11 mouse cellular contexts compared by ENCODE assay signal in the genomic region with DNA sequence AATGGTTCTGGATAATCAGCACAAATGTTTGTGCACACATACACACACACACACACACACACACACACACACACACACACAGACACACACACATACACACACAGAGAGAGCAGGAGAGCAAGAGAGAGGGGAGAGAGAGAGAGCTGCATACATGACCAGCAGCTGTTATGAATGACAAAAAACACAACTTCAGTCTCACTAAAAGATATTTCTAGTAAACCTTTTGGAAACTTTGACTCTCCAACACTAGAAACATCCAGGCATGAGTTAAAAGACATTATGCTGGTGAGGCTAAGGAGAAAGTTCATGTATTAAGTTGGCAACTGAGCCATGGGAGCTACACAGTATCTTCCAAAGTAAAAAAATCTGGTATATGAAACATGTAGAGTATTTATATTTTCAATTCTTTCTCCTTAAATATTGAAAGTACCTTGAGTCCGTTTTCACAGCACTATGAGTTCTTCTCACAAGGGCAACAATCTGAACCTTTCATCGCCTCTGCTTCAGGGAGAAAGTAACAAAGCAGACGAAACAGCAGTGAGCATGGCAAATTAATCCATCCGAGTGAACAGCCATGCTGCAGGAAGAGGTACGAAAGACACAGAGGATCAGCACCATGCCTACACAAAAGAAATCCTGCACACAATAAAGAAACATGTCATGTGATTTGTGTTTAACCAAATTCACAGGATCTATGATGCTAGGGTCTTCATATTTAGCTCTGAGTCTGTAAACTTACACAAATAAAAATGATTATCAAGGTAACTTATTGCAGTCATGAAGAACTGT.
"Had no signal": no experiment of that assay in that cellular context is flagged by ENCODE, and none has a peak within 500 bp of the region (broad histone marks: within the 10 kb centered on the region; RNA-seq: fewer than 3 reads in every experiment).

No protein-coding gene starts in this region.

- H3K4me2 ChIP-seq: liver, embryonic 13.5 days had no signal

- DNase-seq: kidney, adult 18-20 months; kidney, adult 9 months; kidney, postnatal 14 days; kidney, postnatal 4 days; liver, embryonic 13.5 days; lung, adult 2 months; lung, postnatal 14 days; lung, postnatal 4 days; thymus, adult 18-20 months; thymus, postnatal 36 days had no signal

- H3K4me3 ChIP-seq: liver, embryonic 13.5 days had no signal

- ATAC-seq: intestine, embryonic 16.5 days had no signal

- H3K27ac ChIP-seq: liver, embryonic 13.5 days had no signal

- H3K36me3 ChIP-seq: liver, embryonic 13.5 days had no signal

- H3K9me3 ChIP-seq: liver, embryonic 13.5 days had no signal

- H3K4me1 ChIP-seq: liver, embryonic 13.5 days had no signal

- H3K9ac ChIP-seq: liver, embryonic 13.5 days had no signal

- H3K27me3 ChIP-seq: liver, embryonic 13.5 days had no signal
